Mouse (Mus musculus) spleen, adult 12 weeks (tissue): Measurements from ENCODE around the gene Arpc3.
"Not testable (repeated sequence)": the region's sequence is repeated elsewhere in the genome, so short reads cannot be mapped to it uniquely, and the experiment has no call there.

Experiments
- DNase-seq: peaks from one replicate; pipeline ENCODE4 v3.0.0; 2022; ENCODE audit warnings: low spot score

Gene Arpc3

DNA sequence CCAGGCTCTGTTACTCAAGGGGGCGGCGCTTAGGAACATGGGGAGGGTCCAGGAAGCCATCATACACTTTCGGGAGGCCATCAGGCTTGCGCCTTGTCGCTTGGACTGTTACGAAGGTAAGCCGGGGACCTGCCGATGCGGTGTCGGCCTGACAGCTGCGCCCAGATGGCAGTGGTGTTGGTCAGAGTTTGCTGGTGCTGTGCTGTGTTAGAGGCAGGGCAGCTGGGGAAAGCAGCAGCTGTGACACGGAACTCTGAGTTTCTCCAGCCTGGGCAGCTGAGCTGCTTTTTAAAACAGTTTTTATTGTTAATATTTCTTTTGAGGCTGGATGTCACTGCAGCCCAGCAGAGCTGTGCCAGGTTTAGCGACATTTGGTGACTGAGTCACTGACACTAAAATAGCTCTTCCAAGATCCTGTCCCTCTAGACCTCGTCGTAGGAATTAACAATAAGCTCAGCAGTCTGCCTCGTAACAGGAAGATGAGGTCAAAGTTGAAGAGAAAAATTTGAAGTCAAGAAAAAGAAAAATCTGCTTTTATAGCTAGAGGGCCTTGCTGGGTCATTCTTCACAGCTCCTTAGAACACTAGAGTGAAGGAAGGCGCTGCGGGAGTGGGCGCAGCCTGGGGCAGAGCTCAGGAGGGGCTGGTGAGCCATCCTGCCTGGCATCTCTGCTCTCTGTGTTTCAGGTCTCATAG is 47.9 kb downstream of the Arpc3 start:
- DNase-seq: no peak

DNA sequence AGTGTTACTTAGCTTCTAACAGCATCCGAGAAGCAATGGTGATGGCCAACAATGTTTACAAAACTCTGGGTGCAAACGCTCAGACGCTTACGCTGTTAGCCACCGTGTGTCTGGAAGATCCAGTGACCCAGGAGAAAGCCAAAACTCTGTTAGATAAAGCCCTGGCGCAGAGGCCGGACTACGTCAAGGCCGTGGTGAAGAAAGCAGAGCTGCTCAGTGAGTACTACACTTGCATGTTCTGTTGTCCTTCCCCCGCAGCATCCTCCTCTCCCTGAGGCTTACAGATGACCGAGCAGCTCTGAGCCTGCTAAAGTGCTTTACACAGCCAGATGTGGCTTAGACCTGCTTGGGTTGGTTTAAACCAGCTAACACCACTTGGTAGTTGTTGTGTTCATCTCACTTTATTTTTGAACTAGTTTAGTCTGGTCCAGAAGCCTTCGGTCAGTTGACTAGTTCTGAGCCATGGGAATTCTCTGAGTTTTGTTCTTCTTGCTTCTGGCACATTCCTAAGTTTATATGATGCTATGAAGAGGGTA is 48.5 kb downstream of the Arpc3 start:
- DNase-seq: no peak

DNA sequence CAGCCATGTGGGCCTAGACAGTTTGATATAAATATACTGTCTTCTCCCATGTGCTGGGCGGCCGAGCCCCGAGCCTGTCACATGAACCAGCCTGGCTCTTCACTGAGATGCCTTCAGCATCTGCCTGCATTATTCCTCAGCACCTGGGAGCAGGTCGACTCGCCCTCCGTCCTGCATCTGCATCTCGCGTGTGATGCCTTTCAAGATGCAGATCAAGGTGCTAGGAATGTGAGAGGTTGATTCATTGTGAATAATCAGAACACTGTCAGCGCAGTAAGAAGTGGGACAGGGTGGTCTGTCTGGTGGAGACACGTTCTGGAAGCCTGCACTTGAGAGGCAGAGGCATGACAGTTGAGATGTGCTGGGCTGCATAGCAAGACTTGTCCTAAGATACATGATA is 52.8 kb downstream of the Arpc3 start:
- DNase-seq: no peak

- DNase-seq: no peak
Observed at GRCm38 (mm10) chr5:122445051-122445610, 53.5 kb downstream of the Arpc3 start.

GRCm38 (mm10) chr5:122447857-122448256 is 56.2 kb downstream of the Arpc3 start:
- DNase-seq: no peak

- no peak for DNase-seq
Observed at GRCm38 (mm10) chr5:122448869-122449268, 57.2 kb downstream of the Arpc3 start.

DNA sequence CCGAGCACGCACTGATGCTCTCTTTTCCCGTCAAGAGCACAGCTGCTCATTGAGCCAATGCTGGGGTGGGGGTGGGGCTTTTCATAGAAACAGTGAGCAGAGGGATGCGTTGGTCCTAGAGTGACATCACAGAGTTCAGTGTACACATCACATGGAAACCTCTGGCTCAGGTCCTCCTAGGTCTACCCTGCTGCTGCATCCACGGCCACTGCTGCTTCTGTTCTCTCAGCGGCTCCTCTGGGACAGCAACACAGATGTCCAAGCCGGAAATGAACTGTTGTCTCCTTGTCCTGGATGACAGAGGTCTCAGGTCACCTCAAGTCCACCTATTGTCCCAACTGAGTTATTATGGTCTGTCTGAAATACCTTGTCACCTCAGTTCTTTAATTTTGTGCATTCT is 58.3 kb downstream of the Arpc3 start:
- no peak for DNase-seq

- no peak for DNase-seq
Observed at GRCm38 (mm10) chr5:122450913-122451317, 59.2 kb downstream of the Arpc3 start.

DNA sequence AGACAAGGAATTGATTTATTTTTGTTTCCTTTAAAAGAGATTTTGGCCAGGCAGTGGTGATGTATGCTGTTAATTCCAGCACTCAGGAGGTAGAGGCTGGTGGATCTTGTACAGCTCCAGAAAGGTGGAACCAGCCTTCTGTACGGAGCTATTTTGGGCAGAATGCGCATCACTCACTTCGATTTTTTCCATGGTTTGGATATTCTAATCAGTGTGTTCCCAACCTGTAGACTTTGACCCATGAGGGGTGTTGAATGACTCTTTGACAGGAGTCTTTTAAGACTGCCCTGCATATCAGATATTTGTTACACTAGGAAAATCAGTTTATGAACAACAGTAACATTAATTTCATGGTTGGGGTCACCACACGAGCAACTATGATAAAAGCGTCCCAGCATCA is 59.6 kb downstream of the Arpc3 start:
- no peak for DNase-seq

- DNase-seq: no peak
Observed at GRCm38 (mm10) chr5:122452194-122452593, 60.5 kb downstream of the Arpc3 start.

DNA sequence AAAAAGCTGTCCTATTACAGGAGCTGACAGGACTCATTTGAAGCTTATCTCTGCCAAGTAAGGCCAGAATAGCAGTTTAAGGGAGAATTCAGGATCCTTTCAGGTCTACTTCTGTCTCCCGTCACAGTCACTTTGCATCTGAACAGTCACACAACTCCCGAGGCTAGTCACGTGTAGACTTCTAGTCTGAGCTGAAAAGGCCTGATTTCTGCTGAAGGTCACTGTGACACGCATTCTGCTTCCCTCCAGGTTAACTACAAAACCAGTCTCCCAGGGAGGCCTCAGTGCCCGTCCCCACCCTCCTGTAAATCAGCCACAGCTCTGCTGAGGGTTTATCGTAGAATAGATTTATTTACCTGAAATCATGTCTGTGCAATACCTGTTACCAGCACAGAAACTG is 61.5 kb downstream of the Arpc3 start:
- DNase-seq: no peak

GRCm38 (mm10) chr5:122454442-122454841 is 62.8 kb downstream of the Arpc3 start:
- no peak for DNase-seq

DNA sequence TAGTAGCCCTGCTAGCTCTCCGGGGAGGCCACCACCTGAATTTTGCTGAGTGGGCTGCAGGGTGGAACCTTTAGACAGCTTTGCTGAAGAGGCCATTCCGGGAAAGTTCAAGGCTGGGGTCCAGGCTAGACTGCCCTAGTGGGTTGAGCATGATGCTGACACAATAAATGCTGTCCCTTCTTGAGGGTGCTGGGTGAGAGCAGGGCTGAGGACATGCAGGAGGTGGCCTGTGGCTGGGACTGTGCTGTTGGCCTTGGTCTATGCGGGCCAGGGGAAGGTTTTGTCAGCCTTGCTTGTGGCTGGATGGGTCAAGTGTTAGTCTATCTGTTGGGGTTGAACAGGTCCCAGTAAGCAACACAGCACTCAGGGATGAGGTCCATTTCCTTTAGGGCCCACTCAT is 63.2 kb downstream of the Arpc3 start:
- no peak for DNase-seq

GRCm38 (mm10) chr5:122455584-122455983 is 63.9 kb downstream of the Arpc3 start:
- DNase-seq: no peak

DNA sequence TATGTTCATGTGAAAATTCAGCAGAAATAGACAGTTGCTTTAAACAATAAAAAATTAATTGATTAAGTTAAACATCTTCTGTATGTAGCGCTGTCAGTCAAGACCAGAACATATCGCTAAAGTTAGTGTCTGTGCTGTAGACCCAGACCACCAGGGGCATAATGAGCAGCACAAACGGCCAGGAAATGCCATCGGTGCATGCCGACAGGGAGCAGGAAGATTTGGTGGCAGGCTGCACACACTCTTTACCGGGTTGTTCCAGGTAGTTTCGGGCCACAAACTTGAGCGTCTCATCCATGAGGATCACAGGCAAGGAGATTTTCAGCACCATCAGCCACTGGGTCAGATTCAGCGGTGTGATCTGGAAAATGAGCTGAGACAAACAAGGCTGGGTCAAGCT is 65.4 kb downstream of the Arpc3 start:
- not testable (repeated sequence) for DNase-seq

- DNase-seq: no peak
Observed at GRCm38 (mm10) chr5:122458066-122458465, 66.4 kb downstream of the Arpc3 start.

- no peak for DNase-seq
Observed at GRCm38 (mm10) chr5:122459335-122459734, 67.7 kb downstream of the Arpc3 start.

- no peak for DNase-seq
Observed at GRCm38 (mm10) chr5:122460656-122461055, 69.0 kb downstream of the Arpc3 start.

DNA sequence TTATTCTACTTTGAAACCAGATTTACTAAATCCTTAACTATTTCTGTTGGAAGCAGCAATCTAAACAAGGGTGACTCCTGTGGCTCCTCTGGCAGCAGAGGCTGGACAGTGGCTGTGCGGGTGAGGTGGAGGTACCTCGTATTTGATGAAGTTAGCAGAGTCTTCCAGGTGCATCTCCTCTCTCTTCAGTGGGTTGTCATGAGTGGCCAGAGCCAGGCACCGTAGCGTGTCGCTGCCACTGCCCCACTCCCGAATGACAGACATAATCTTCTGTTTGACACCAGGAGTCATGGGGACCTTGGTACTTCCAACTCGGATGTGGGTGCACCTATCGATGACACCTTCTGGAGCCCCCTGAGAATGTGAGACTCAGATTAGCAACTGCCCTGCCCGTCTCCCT is 69.8 kb downstream of the Arpc3 start:
- DNase-seq: no peak
